Mouse (Mus musculus) liver, embryonic 11.5 days (tissue): ENCODE measurements around the gene N4bp2. TPM values are rescaled to one million over a fixed set of nuclear protein-coding genes. Genes with fewer than 3 reads are reported as not detected.

Experiments
- ATAC-seq: fragments of 200-750 bp; cut with Nextera tagmentation; replicated peaks from 2 replicates; pipeline ENCODE4 v1.8.0; 2017; ENCODE audit warnings: moderate number of reproducible peaks, mild to moderate bottlenecking, moderate TSS enrichment, moderate library complexity; ENCODE audit not compliant: low FRiP score
- DNase-seq: peaks from one replicate; pipeline ENCODE4 v3.0.0-alpha.2; 2017; ENCODE audit warnings: low spot score
- H3K27ac ChIP-seq: fragments of 300-500 bp; sonication (generic); 2 replicates; pipeline ENCODE4 v1.5.1; 2014; ENCODE audit warnings: mild to moderate bottlenecking, low read depth, low read length, control low read depth
- H3K27me3 ChIP-seq: fragments of 300-500 bp; sonication (generic); replicated peaks from 2 replicates; pipeline ENCODE4 v1.6.1; 2014; ENCODE audit warnings: low read length, mixed read lengths; ENCODE audit not compliant: control insufficient read depth, insufficient read depth
- H3K36me3 ChIP-seq: fragments of 300-500 bp; sonication (generic); 2 replicates; pipeline ENCODE4 v1.6.1; 2014; ENCODE audit warnings: mild to moderate bottlenecking, low read length, moderate library complexity, mixed read lengths; ENCODE audit not compliant: control insufficient read depth, insufficient read depth
- H3K4me1 ChIP-seq: fragments of 300-500 bp; sonication (generic); replicated peaks from 2 replicates; pipeline ENCODE4 v1.6.1; 2014; ENCODE audit warnings: low read length, mixed read lengths; ENCODE audit not compliant: control insufficient read depth, insufficient read depth
- H3K4me2 ChIP-seq: fragments of 300-500 bp; sonication (generic); 2 replicates; pipeline ENCODE4 v1.6.1; 2014; ENCODE audit warnings: mild to moderate bottlenecking, control low read depth, moderate library complexity
- H3K4me3 ChIP-seq: fragments of 300-500 bp; sonication (generic); 2 replicates; pipeline ENCODE4 v1.5.1; 2014; ENCODE audit warnings: low read depth, low read length, control low read depth
- H3K9ac ChIP-seq: fragments of 300-500 bp; sonication (generic); 2 replicates; pipeline ENCODE4 v1.6.1; 2014; ENCODE audit warnings: low read depth, low read length, control low read depth
- H3K9me3 ChIP-seq: fragments of 300-500 bp; sonication (generic); 2 replicates; pipeline ENCODE4 v1.6.1; 2016; ENCODE audit warnings: low read length, inconsistent platforms, mixed read lengths; ENCODE audit not compliant: control insufficient read depth
- WGBS: fragments of 180-500 bp; shearing (Covaris S2); extraction: QIAGEN DNeasy Blood & Tissue Kit; methylation state at CpG from one replicate; pipeline ENCODE4 v1.1.7; 2014; 5-methylcytosine and 5-hydroxymethylcytosine counted together
- polyA plus RNA-seq: library from polyadenylated mRNA; unstranded; fragments of >200 nt; fragmentation: Nextera tagmentation; extraction: Ambion mirVana; gene quantifications from 2 replicates; pipeline ENCODE4 v1.2.1, GENCODE M21; 2014

N4bp2 gene
- polyA plus RNA-seq, 1 experiment from 2014 or later = 28.2 TPM

- H3K4me2 ChIP-seq = no peak overlapping the region
- no peak overlapping the region for H3K27ac ChIP-seq
- DNase-seq (no peak), ATAC-seq (no peak)
- peaks cover 20% of the 10 kb centered on the region for H3K36me3 ChIP-seq
- H3K9ac ChIP-seq = no peak overlapping the region
- no peaks in the 10 kb centered on the region for H3K27me3 ChIP-seq
- no peaks in the 10 kb centered on the region for H3K9me3 ChIP-seq
- no peak overlapping the region for H3K4me3 ChIP-seq
- 81% methylated on average over 16 of the region's 16 CpGs for WGBS
- H3K4me1 ChIP-seq = peaks cover 4% of the 10 kb centered on the region; the same call in 1 of the 2 replicates
Observed at GRCm38 (mm10) chr5:65790604-65791225, 27.4 kb downstream of the N4bp2 start.

- ATAC-seq = no peak
- H3K9ac ChIP-seq = no peak overlapping the region
- WGBS = 80% methylated on average over 3 of the region's 3 CpGs
- H3K36me3 ChIP-seq = peaks cover 24% of the 10 kb centered on the region
- H3K27me3 ChIP-seq = no peaks in the 10 kb centered on the region
- no peak for DNase-seq
- no peaks in the 10 kb centered on the region for H3K9me3 ChIP-seq
- H3K4me1 ChIP-seq = peaks cover 4% of the 10 kb centered on the region; the same call in 1 of the 2 replicates
- no peak overlapping the region for H3K27ac ChIP-seq
- H3K4me3 ChIP-seq = no peak overlapping the region
- H3K4me2 ChIP-seq = no peak overlapping the region
Observed at GRCm38 (mm10) chr5:65794202-65794601, 30.9 kb downstream of the N4bp2 start.

GRCm38 (mm10) chr5:65794702-65795101, 31.4 kb downstream of the N4bp2 start:
- Histone ChIP-seq H3K9ac (no peak overlapping the region), H3K4me2 (no peak overlapping the region), H3K27ac (no peak overlapping the region), H3K9me3 (no peaks in the 10 kb centered on the region), H3K4me1 (peaks cover 4% of the 10 kb centered on the region; the same call in 1 of the 2 replicates), H3K36me3 (peaks cover 24% of the 10 kb centered on the region), H3K27me3 (no peaks in the 10 kb centered on the region), H3K4me3 (no peak overlapping the region)
- DNase-seq (no peak), ATAC-seq (no peak)
- WGBS = 82% methylated on average over 3 of the region's 3 CpGs

- DNase-seq (no peak), ATAC-seq (peak; percentile 95)
- H3K36me3 ChIP-seq = peaks cover 24% of the 10 kb centered on the region
- H3K9me3 ChIP-seq = no peaks in the 10 kb centered on the region
- H3K27me3 ChIP-seq = no peaks in the 10 kb centered on the region
- H3K4me1 ChIP-seq = peaks cover 4% of the 10 kb centered on the region; the same call in 1 of the 2 replicates
- H3K9ac ChIP-seq = no peak overlapping the region
- 59% methylated on average over 9 of the region's 9 CpGs for WGBS
- peak overlapping the region; percentile 1 for H3K27ac ChIP-seq
- H3K4me2 ChIP-seq = 0 out of 2 replicates have a peak overlapping the region, but pooled peaks have one; percentile 4
- no peak overlapping the region for H3K4me3 ChIP-seq
Observed at GRCm38 (mm10) chr5:65795293-65795993, 32.1 kb downstream of the N4bp2 start.

- Histone ChIP-seq H3K27me3 (no peaks in the 10 kb centered on the region), H3K4me1 (peaks cover 4% of the 10 kb centered on the region; the same call in 1 of the 2 replicates), H3K9ac (no peak overlapping the region), H3K9me3 (no peaks in the 10 kb centered on the region), H3K4me2 (0 out of 2 replicates have a peak overlapping the region, but pooled peaks have one; percentile 4), H3K36me3 (peaks cover 22% of the 10 kb centered on the region), H3K27ac (peak overlapping the region; percentile 1; the same call in 1 of the 2 replicates), H3K4me3 (no peak overlapping the region)
- WGBS = 74% methylated on average over 1 of the region's 1 CpGs
- ATAC-seq = peak; percentile 43
- DNase-seq = no peak
Observed at GRCm38 (mm10) chr5:65795994-65796298, 32.6 kb downstream of the N4bp2 start.

GRCm38 (mm10) chr5:65823601-65824133, 60.3 kb downstream of the N4bp2 start:
- no peak for ATAC-seq
- 76% methylated on average over 5 of the region's 5 CpGs for WGBS
- Histone ChIP-seq H3K4me3 (no peak overlapping the region), H3K4me1 (no peaks in the 10 kb centered on the region), H3K27me3 (no peaks in the 10 kb centered on the region), H3K36me3 (peaks cover 19% of the 10 kb centered on the region), H3K9me3 (no peaks in the 10 kb centered on the region), H3K9ac (no peak overlapping the region), H3K4me2 (no peak overlapping the region), H3K27ac (no peak overlapping the region)
- DNase-seq = no peak

GRCm38 (mm10) chr5:65826476-65826875, 63.2 kb downstream of the N4bp2 start:
- Histone ChIP-seq H3K9ac (no peak overlapping the region), H3K36me3 (peaks cover 15% of the 10 kb centered on the region), H3K4me2 (no peak overlapping the region), H3K4me3 (no peak overlapping the region), H3K27me3 (no peaks in the 10 kb centered on the region), H3K27ac (no peak overlapping the region), H3K4me1 (no peaks in the 10 kb centered on the region), H3K9me3 (no peaks in the 10 kb centered on the region)
- DNase-seq (no peak), ATAC-seq (no peak)
- 92% methylated on average over 4 of the region's 4 CpGs for WGBS

- Histone ChIP-seq H3K27me3 (no peaks in the 10 kb centered on the region), H3K4me1 (no peaks in the 10 kb centered on the region), H3K36me3 (peaks cover 12% of the 10 kb centered on the region), H3K4me3 (no peak overlapping the region), H3K4me2 (no peak overlapping the region), H3K9ac (no peak overlapping the region), H3K9me3 (no peaks in the 10 kb centered on the region), H3K27ac (no peak overlapping the region)
- DNase-seq (no peak), ATAC-seq (no peak)
- WGBS = 90% methylated on average over 8 of the region's 8 CpGs
Observed at GRCm38 (mm10) chr5:65827102-65827501, 63.8 kb downstream of the N4bp2 start.
